Mouse (Mus musculus): ENCODE results near the gene Xkr7. TPM values are rescaled to one million over a fixed set of nuclear protein-coding genes. Genes with fewer than 3 reads are reported as not detected.

The Xkr7 gene
- polyA plus RNA-seq, 1 experiment from 2014 or later = not detected

DNA sequence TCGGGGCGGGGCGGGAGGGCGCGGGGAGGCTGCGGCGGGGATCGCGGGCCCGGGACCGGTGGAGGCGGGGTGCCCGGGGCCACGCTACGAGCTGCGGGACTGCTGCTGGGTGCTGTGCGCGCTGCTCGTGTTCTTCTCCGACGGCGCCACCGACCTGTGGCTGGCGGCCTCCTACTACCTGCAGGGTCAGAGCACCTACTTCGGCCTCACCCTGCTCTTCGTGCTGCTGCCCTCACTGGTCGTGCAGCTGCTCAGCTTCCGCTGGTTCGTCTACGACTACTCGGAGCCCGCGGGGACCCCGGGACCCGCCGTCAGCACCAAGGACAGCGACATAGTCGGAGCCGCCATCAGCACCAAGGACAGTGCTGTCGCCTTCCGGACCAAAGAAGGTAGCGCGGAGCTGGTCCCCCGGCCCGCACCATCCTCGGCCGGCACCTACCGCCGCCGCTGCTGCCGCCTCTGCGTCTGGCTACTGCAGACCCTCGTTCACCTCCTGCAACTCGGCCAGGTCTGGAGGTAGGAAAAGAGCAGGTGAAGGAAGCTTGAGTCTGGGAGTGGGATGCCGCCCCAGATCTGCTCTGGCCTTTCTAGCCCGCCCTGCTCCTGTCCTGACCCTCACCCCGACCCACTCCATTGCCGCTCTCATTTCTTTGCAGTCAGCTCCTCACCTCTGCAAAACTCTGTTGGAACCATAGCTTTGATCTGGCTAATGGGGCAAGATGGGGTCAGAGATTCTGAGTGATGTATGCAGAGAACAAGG is 611 bp downstream of the Xkr7 start:
- Histone ChIP-seq H3K27me3 (replicated peaks; ENCODE audit: insufficient read depth, low read length) (peaks cover 24% of the 10 kb centered on the region), H3K27ac (ENCODE audit: low read length) (no peak overlapping the region), H3K4me2 (replicated peaks; ENCODE audit: low read depth, low read length) (peak overlapping the region; percentile 44), H3K4me1 (ENCODE audit: insufficient read depth, low read depth, low read length) (no peaks in the 10 kb centered on the region), H3K9me3 (ENCODE audit: low read length) (no peaks in the 10 kb centered on the region), H3K4me3 (ENCODE audit: low read depth, low read length) (peak overlapping the region; percentile 24), H3K36me3 (ENCODE audit: insufficient read depth, low read length) (no peaks in the 10 kb centered on the region), H3K9ac (replicated peaks; ENCODE audit: low read depth) (no peak overlapping the region)
- 2% methylated on average over 38 of the region's 58 CpGs for WGBS
- TF ChIP-seq CTCF (IDR thresholded peaks at IDR 0.05) (peak; percentile 38), EP300 (IDR thresholded peaks at IDR 0.05) (no peak)
- peak; percentile 81 for DNase-seq (ENCODE audit: low spot score)
- ATAC-seq = peak; percentile 85

GRCm38 (mm10) chr2:153032973-153033372 is 1.3 kb downstream of the Xkr7 start:
- no peaks in the 10 kb centered on the region for H3K36me3 ChIP-seq (ENCODE audit: insufficient read depth, low read length)
- TF ChIP-seq CTCF (IDR thresholded peaks at IDR 0.05) = no peak
- no peak for TF ChIP-seq EP300 (IDR thresholded peaks at IDR 0.05)
- H3K4me2 ChIP-seq (replicated peaks; ENCODE audit: low read depth, low read length) = no peak overlapping the region
- H3K27me3 ChIP-seq (replicated peaks; ENCODE audit: insufficient read depth, low read length) = peaks cover 24% of the 10 kb centered on the region
- H3K27ac ChIP-seq (ENCODE audit: low read length) = no peak overlapping the region
- H3K4me1 ChIP-seq (ENCODE audit: insufficient read depth, low read depth, low read length) = no peaks in the 10 kb centered on the region
- 21% methylated on average over 4 of the region's 4 CpGs for WGBS
- no peaks in the 10 kb centered on the region for H3K9me3 ChIP-seq (ENCODE audit: low read length)
- DNase-seq (ENCODE audit: low spot score) (no peak), ATAC-seq (no peak)
- H3K4me3 ChIP-seq (ENCODE audit: low read depth, low read length) = no peak overlapping the region
- no peak overlapping the region for H3K9ac ChIP-seq (replicated peaks; ENCODE audit: low read depth)

DNA sequence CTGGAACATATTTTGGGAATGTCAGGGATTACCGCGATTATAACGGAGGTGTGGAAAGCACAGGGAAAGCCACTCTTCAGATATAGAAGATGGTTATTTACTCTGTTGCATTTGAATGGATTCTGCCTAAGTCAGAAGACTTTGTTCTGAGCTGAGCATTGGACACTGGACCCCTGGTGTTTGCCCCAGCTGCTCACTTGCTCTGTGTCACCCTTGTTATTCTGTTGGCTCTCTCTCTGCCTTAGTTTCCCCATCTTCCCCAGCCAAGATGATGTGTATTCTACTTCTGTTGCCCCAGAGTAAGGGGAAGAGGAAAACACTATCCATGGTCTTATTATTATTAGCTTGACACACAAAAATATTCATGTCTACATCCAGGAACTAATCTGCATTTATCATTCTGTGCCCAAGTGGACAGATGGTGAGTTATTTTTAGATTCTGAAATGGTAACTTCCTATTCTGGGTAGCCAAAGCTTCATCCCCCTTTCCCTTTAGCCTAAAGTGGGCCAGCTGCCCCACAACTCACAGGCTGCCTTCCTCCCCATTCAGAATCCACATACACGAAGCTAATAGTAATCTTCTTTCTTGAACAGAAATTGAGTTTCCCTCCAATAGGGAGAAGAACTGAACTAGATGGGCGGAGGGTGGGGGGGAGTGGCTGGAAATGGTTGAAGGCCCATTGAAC is 2.0 kb downstream of the Xkr7 start:
- Histone ChIP-seq H3K27ac (ENCODE audit: low read length) (no peak overlapping the region), H3K4me3 (ENCODE audit: low read depth, low read length) (no peak overlapping the region), H3K9me3 (ENCODE audit: low read length) (no peaks in the 10 kb centered on the region), H3K9ac (replicated peaks; ENCODE audit: low read depth) (no peak overlapping the region), H3K4me2 (replicated peaks; ENCODE audit: low read depth, low read length) (no peak overlapping the region), H3K4me1 (ENCODE audit: insufficient read depth, low read depth, low read length) (no peaks in the 10 kb centered on the region), H3K36me3 (ENCODE audit: insufficient read depth, low read length) (no peaks in the 10 kb centered on the region), H3K27me3 (replicated peaks; ENCODE audit: insufficient read depth, low read length) (peaks cover 24% of the 10 kb centered on the region)
- no peak for TF ChIP-seq CTCF (IDR thresholded peaks at IDR 0.05)
- no peak for TF ChIP-seq EP300 (IDR thresholded peaks at IDR 0.05)
- DNase-seq (ENCODE audit: low spot score) (no peak), ATAC-seq (no peak)
- 63% methylated on average over 5 of the region's 5 CpGs for WGBS

DNA sequence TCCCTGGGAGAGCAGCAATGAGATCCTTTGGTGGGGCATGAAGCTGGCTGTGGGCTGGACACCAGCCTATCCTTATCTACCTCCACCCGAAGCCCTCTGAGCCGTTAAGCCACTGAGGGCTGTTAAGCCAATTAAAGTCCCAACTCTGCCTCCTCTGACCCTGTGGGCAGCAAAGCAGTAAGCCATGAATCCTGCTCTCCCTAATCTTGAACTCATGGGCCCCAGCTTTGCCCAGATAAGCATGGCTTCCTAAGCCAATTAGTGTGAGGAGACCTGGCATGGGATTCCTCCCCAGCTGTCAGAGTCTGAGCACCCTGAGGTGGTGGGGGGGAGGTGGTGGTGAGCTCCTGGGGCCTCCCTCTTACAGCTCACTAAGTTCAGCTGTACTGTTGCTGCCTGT is 5.0 kb downstream of the Xkr7 start:
- TF ChIP-seq EP300 (IDR thresholded peaks at IDR 0.05) (no peak), CTCF (IDR thresholded peaks at IDR 0.05) (no peak)
- Histone ChIP-seq H3K9me3 (ENCODE audit: low read length) (no peaks in the 10 kb centered on the region), H3K9ac (replicated peaks; ENCODE audit: low read depth) (no peak overlapping the region), H3K27me3 (replicated peaks; ENCODE audit: insufficient read depth, low read length) (peaks cover 14% of the 10 kb centered on the region), H3K36me3 (ENCODE audit: insufficient read depth, low read length) (no peaks in the 10 kb centered on the region), H3K4me2 (replicated peaks; ENCODE audit: low read depth, low read length) (no peak overlapping the region), H3K4me3 (ENCODE audit: low read depth, low read length) (no peak overlapping the region), H3K4me1 (ENCODE audit: insufficient read depth, low read depth, low read length) (no peaks in the 10 kb centered on the region), H3K27ac (ENCODE audit: low read length) (no peak overlapping the region)
- DNase-seq (ENCODE audit: low spot score) (no peak), ATAC-seq (no peak)
- 14% methylated on average over 2 of the region's 2 CpGs for WGBS

DNA sequence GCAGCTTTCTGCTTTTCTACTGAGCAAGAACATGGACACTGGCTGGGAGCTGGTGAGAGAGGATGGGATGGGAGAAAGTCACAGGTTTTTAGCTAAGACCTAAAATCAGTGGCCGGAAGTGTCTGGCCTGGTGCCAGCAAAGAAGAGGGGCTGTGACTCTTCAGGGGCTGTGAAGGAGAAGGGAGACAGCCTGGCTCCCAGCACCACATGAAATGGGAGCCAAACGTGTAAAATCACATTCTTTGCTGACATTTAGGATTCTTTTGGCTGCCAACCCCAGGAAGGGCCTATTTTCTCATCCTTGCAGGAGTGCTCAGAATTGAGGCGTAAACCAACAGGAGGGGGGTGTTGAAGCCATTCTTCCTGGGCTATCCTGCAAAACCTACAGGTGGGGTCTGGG is 12.2 kb downstream of the Xkr7 start:
- Histone ChIP-seq H3K9ac (replicated peaks; ENCODE audit: low read depth) (no peak overlapping the region), H3K9me3 (ENCODE audit: low read length) (no peaks in the 10 kb centered on the region), H3K4me3 (ENCODE audit: low read depth, low read length) (no peak overlapping the region), H3K4me2 (replicated peaks; ENCODE audit: low read depth, low read length) (no peak overlapping the region), H3K27ac (ENCODE audit: low read length) (no peak overlapping the region), H3K36me3 (ENCODE audit: insufficient read depth, low read length) (no peaks in the 10 kb centered on the region), H3K4me1 (ENCODE audit: insufficient read depth, low read depth, low read length) (no peaks in the 10 kb centered on the region), H3K27me3 (replicated peaks; ENCODE audit: insufficient read depth, low read length) (no peaks in the 10 kb centered on the region)
- ATAC-seq = no peak
- TF ChIP-seq CTCF (IDR thresholded peaks at IDR 0.05) (no peak), EP300 (IDR thresholded peaks at IDR 0.05) (no peak)
- DNase-seq (ENCODE audit: low spot score) = no peak
- WGBS = 39% methylated on average over 3 of the region's 3 CpGs

DNA sequence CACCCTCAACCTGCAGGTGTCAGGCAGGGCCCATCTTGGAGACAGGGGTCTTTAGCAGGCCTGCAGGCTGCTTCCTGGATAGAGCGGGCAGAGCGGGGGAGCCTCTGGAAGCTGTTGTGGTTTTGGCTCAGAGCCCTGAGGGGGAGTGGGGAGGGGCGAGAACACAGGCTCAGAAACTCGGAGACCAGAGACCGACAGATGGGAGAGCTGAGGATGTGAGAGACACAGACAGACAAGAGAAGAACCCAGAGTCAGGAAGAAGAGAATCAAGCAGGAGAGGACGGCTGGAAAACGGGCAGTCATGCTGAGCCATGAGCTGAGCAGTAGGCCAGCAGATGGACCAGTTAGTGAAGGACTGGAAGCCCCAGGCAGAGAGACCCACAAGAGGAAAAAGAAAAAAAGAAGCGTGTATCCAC is 14.2 kb downstream of the Xkr7 start:
- H3K4me1 ChIP-seq (ENCODE audit: insufficient read depth, low read depth, low read length) = no peaks in the 10 kb centered on the region
- no peaks in the 10 kb centered on the region for H3K9me3 ChIP-seq (ENCODE audit: low read length)
- H3K27ac ChIP-seq (ENCODE audit: low read length) = no peak overlapping the region
- H3K27me3 ChIP-seq (replicated peaks; ENCODE audit: insufficient read depth, low read length) = no peaks in the 10 kb centered on the region
- TF ChIP-seq EP300 (IDR thresholded peaks at IDR 0.05) (no peak), CTCF (IDR thresholded peaks at IDR 0.05) (no peak)
- WGBS = 21% methylated on average over 8 of the region's 8 CpGs
- no peak overlapping the region for H3K4me2 ChIP-seq (replicated peaks; ENCODE audit: low read depth, low read length)
- DNase-seq (ENCODE audit: low spot score) = no peak
- no peaks in the 10 kb centered on the region for H3K36me3 ChIP-seq (ENCODE audit: insufficient read depth, low read length)
- no peak for ATAC-seq
- no peak overlapping the region for H3K9ac ChIP-seq (replicated peaks; ENCODE audit: low read depth)
- H3K4me3 ChIP-seq (ENCODE audit: low read depth, low read length) = no peak overlapping the region
